Mouse (Mus musculus) cerebellum, adult 18-20 months (tissue): Measurements from ENCODE around the gene Bfsp1.

Experiments used
- DNase-seq, 2 experiments: peaks; one replicate each; pipeline ENCODE4 v3.0.0; 2021

Gene Bfsp1

DNA sequence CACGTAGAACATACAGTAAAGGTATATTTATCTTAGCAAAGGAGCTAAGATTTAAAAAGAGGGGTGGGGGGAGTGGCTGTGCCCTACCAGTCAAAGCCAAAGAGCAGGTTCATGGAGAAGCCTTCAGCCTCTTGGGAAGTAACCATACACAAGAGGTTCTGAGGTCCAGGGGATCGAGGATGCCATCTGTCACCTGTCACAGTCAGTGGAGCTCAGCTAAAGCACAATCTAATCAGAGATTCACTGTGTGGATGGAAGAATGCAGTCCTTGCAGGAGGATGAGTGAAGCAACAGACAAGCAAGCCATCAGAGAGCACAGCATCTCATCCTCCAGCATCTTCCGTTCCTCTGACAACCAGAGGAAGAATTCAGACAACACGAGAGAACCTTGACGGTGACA is 73.1 kb downstream of the Bfsp1 start:
- peak in 1 of 2 experiments; percentile 12 for DNase-seq

- DNase-seq = no peak
Observed at GRCm38 (mm10) chr2:143780310-143780709, 82.7 kb downstream of the Bfsp1 start.
